Mouse (Mus musculus): ENCODE data around the gene Scn3a. TPM values are rescaled to one million over a fixed set of nuclear protein-coding genes. Genes with fewer than 3 reads are reported as not detected.

Gene Scn3a
- 5.1 and 6.2 TPM in 2 replicates for polyA plus RNA-seq (2016; fragmentation: Nextera tagmentation; extraction: Ambion mirVana)

- WGBS = 16% methylated on average over 16 of the region's 16 CpGs
- no peaks in the 10 kb centered on the region for H3K9me3 ChIP-seq
- H3K36me3 ChIP-seq = no peaks in the 10 kb centered on the region
- no peaks in the 10 kb centered on the region for H3K27me3 ChIP-seq
- no peak within 1 kb of the TSS for H3K9ac ChIP-seq
- H3K27ac ChIP-seq = no peak within 1 kb of the TSS
- H3K4me3 ChIP-seq = no peak within 1 kb of the TSS; the same call in 1 of the 2 replicates
- no peak for ATAC-seq (ENCODE audit: insufficient number of reproducible peaks, insufficient read depth, low FRiP score, low TSS enrichment)
- peak within 1 kb of the TSS; percentile 31; the same call in 1 of the 2 replicates for H3K4me2 ChIP-seq (replicated peaks)
- H3K4me1 ChIP-seq = no peaks in the 10 kb centered on the region
Observed at GRCm38 (mm10) chr2:65566793-65567787, at the start of gene Scn3a. Scn3a (minus strand) TSS chr2:65567627.

- ATAC-seq (ENCODE audit: insufficient number of reproducible peaks, insufficient read depth, low FRiP score, low TSS enrichment) = no peak
- WGBS = 72% methylated on average over 4 of the region's 4 CpGs
- H3K9me3 ChIP-seq = no peaks in the 10 kb centered on the region
- H3K9ac ChIP-seq = no peak overlapping the region
- no peaks in the 10 kb centered on the region for H3K36me3 ChIP-seq
- H3K4me2 ChIP-seq (replicated peaks) = no peak overlapping the region
- H3K27ac ChIP-seq = no peak overlapping the region
- no peak overlapping the region for H3K4me3 ChIP-seq
- H3K4me1 ChIP-seq = no peaks in the 10 kb centered on the region
- no peaks in the 10 kb centered on the region for H3K27me3 ChIP-seq
Observed at GRCm38 (mm10) chr2:65611887-65612286, 44.5 kb upstream of the Scn3a start.

GRCm38 (mm10) chr2:65607813-65608212 is 40.4 kb upstream of the Scn3a start:
- no peaks in the 10 kb centered on the region for H3K36me3 ChIP-seq
- H3K4me1 ChIP-seq = no peaks in the 10 kb centered on the region
- ATAC-seq (ENCODE audit: insufficient number of reproducible peaks, insufficient read depth, low FRiP score, low TSS enrichment) = no peak
- H3K4me3 ChIP-seq = no peak overlapping the region
- no peaks in the 10 kb centered on the region for H3K27me3 ChIP-seq
- H3K4me2 ChIP-seq (replicated peaks) = no peak overlapping the region
- no peak overlapping the region for H3K9ac ChIP-seq
- H3K9me3 ChIP-seq = no peaks in the 10 kb centered on the region
- H3K27ac ChIP-seq = no peak overlapping the region

- Histone ChIP-seq H3K4me3 (no peak overlapping the region), H3K4me1 (no peaks in the 10 kb centered on the region), H3K27ac (no peak overlapping the region), H3K9ac (no peak overlapping the region), H3K36me3 (no peaks in the 10 kb centered on the region), H3K27me3 (no peaks in the 10 kb centered on the region), H3K9me3 (no peaks in the 10 kb centered on the region), H3K4me2 (replicated peaks) (no peak overlapping the region)
- 79% methylated on average over 5 of the region's 5 CpGs for WGBS
- no peak for ATAC-seq (ENCODE audit: insufficient number of reproducible peaks, insufficient read depth, low FRiP score, low TSS enrichment)
Observed at GRCm38 (mm10) chr2:65587679-65588078, 20.3 kb upstream of the Scn3a start.

GRCm38 (mm10) chr2:65567925-65568324 is 498 bp upstream of the Scn3a start:
- Histone ChIP-seq H3K27me3 (no peaks in the 10 kb centered on the region), H3K9ac (no peak overlapping the region), H3K9me3 (no peaks in the 10 kb centered on the region), H3K36me3 (no peaks in the 10 kb centered on the region), H3K4me2 (replicated peaks) (no peak overlapping the region), H3K27ac (no peak overlapping the region), H3K4me1 (no peaks in the 10 kb centered on the region), H3K4me3 (no peak overlapping the region)
- no peak for ATAC-seq (ENCODE audit: insufficient number of reproducible peaks, insufficient read depth, low FRiP score, low TSS enrichment)
- WGBS = 84% methylated on average over 4 of the region's 4 CpGs

GRCm38 (mm10) chr2:65563898-65564297 is 3.5 kb downstream of the Scn3a start:
- WGBS = 26% methylated on average over 4 of the region's 4 CpGs
- H3K4me1 ChIP-seq = no peaks in the 10 kb centered on the region
- no peaks in the 10 kb centered on the region for H3K27me3 ChIP-seq
- no peaks in the 10 kb centered on the region for H3K9me3 ChIP-seq
- H3K27ac ChIP-seq = no peak overlapping the region
- ATAC-seq (ENCODE audit: insufficient number of reproducible peaks, insufficient read depth, low FRiP score, low TSS enrichment) = peak; percentile 64; the same call in 1 of the 2 replicates
- H3K4me2 ChIP-seq (replicated peaks) = no peak overlapping the region
- no peaks in the 10 kb centered on the region for H3K36me3 ChIP-seq
- H3K9ac ChIP-seq = no peak overlapping the region
- H3K4me3 ChIP-seq = no peak overlapping the region

- Histone ChIP-seq H3K4me3 (no peak overlapping the region), H3K27me3 (no peaks in the 10 kb centered on the region), H3K4me1 (no peaks in the 10 kb centered on the region), H3K9me3 (no peaks in the 10 kb centered on the region), H3K4me2 (replicated peaks) (no peak overlapping the region), H3K9ac (no peak overlapping the region), H3K27ac (no peak overlapping the region), H3K36me3 (no peaks in the 10 kb centered on the region)
- ATAC-seq (ENCODE audit: insufficient number of reproducible peaks, insufficient read depth, low FRiP score, low TSS enrichment) = no peak
- WGBS = 86% methylated on average over 3 of the region's 3 CpGs
Observed at GRCm38 (mm10) chr2:65557719-65558118, 9.7 kb downstream of the Scn3a start.

GRCm38 (mm10) chr2:65554662-65555061 is 12.8 kb downstream of the Scn3a start:
- ATAC-seq (ENCODE audit: insufficient number of reproducible peaks, insufficient read depth, low FRiP score, low TSS enrichment) = no peak
- H3K4me3 ChIP-seq = no peak overlapping the region
- no peak overlapping the region for H3K27ac ChIP-seq
- no peaks in the 10 kb centered on the region for H3K36me3 ChIP-seq
- H3K4me1 ChIP-seq = no peaks in the 10 kb centered on the region
- H3K4me2 ChIP-seq (replicated peaks) = no peak overlapping the region
- no peaks in the 10 kb centered on the region for H3K27me3 ChIP-seq
- WGBS = 83% methylated on average over 7 of the region's 7 CpGs
- H3K9ac ChIP-seq = no peak overlapping the region
- no peaks in the 10 kb centered on the region for H3K9me3 ChIP-seq

- Histone ChIP-seq H3K9ac (no peak overlapping the region), H3K4me1 (no peaks in the 10 kb centered on the region), H3K9me3 (no peaks in the 10 kb centered on the region), H3K4me2 (replicated peaks) (no peak overlapping the region), H3K27me3 (no peaks in the 10 kb centered on the region), H3K27ac (no peak overlapping the region), H3K36me3 (no peaks in the 10 kb centered on the region), H3K4me3 (no peak overlapping the region)
- ATAC-seq (ENCODE audit: insufficient number of reproducible peaks, insufficient read depth, low FRiP score, low TSS enrichment) = no peak
- 77% methylated on average over 3 of the region's 3 CpGs for WGBS
Observed at GRCm38 (mm10) chr2:65553473-65553872, 14.0 kb downstream of the Scn3a start.

- Histone ChIP-seq H3K4me3 (no peak overlapping the region), H3K9ac (no peak overlapping the region), H3K4me1 (no peaks in the 10 kb centered on the region), H3K4me2 (replicated peaks) (no peak overlapping the region), H3K27me3 (no peaks in the 10 kb centered on the region), H3K36me3 (no peaks in the 10 kb centered on the region), H3K9me3 (no peaks in the 10 kb centered on the region), H3K27ac (no peak overlapping the region)
- ATAC-seq (ENCODE audit: insufficient number of reproducible peaks, insufficient read depth, low FRiP score, low TSS enrichment) = no peak
- 58% methylated on average over 3 of the region's 3 CpGs for WGBS
Observed at GRCm38 (mm10) chr2:65552727-65553126, 14.7 kb downstream of the Scn3a start.

- ATAC-seq (ENCODE audit: insufficient number of reproducible peaks, insufficient read depth, low FRiP score, low TSS enrichment) = no peak
- no peak overlapping the region for H3K4me3 ChIP-seq
- no peaks in the 10 kb centered on the region for H3K4me1 ChIP-seq
- H3K36me3 ChIP-seq = no peaks in the 10 kb centered on the region
- H3K4me2 ChIP-seq (replicated peaks) = no peak overlapping the region
- no peak overlapping the region for H3K9ac ChIP-seq
- no peaks in the 10 kb centered on the region for H3K27me3 ChIP-seq
- H3K27ac ChIP-seq = no peak overlapping the region
- H3K9me3 ChIP-seq = no peaks in the 10 kb centered on the region
- 39% methylated on average over 5 of the region's 5 CpGs for WGBS
Observed at GRCm38 (mm10) chr2:65552222-65552621, 15.2 kb downstream of the Scn3a start.

GRCm38 (mm10) chr2:65551736-65552135 is 15.7 kb downstream of the Scn3a start:
- Histone ChIP-seq H3K4me2 (replicated peaks) (no peak overlapping the region), H3K9me3 (no peaks in the 10 kb centered on the region), H3K27ac (no peak overlapping the region), H3K9ac (no peak overlapping the region), H3K36me3 (no peaks in the 10 kb centered on the region), H3K4me1 (no peaks in the 10 kb centered on the region), H3K27me3 (no peaks in the 10 kb centered on the region), H3K4me3 (no peak overlapping the region)
- ATAC-seq (ENCODE audit: insufficient number of reproducible peaks, insufficient read depth, low FRiP score, low TSS enrichment) = 0 out of 2 replicates have a peak, but pooled peaks have one; percentile 47
- 39% methylated on average over 2 of the region's 2 CpGs for WGBS
